Mouse (Mus musculus) stomach, postnatal 0 days (tissue): Measurements from ENCODE around the gene Tbc1d4. TPM values are rescaled to one million over a fixed set of nuclear protein-coding genes. Genes with fewer than 3 reads are reported as not detected.

Source experiments
- ATAC-seq: fragments of 200-750 bp; cut with Nextera tagmentation; 2 replicates; pipeline ENCODE4 v1.8.0; 2017; ENCODE audit not compliant: low FRiP score, low TSS enrichment
- DNase-seq: peaks from one replicate; pipeline ENCODE4 v3.0.0-alpha.2; 2016; ENCODE audit warnings: low spot score
- H3K27ac ChIP-seq: fragments of 300-500 bp; sonication (generic); replicated peaks from 2 replicates; pipeline ENCODE4 v1.5.1; 2014; ENCODE audit warnings: mild to moderate bottlenecking, control low read depth
- H3K27me3 ChIP-seq: fragments of 300-500 bp; sonication (generic); 2 replicates; pipeline ENCODE4 v1.6.1; 2014; ENCODE audit warnings: low read length; ENCODE audit not compliant: control insufficient read depth, insufficient read depth
- H3K36me3 ChIP-seq: fragments of 300-500 bp; sonication (generic); 2 replicates; pipeline ENCODE4 v1.6.1; 2014; ENCODE audit warnings: low read length, mixed read lengths; ENCODE audit not compliant: control insufficient read depth, insufficient read depth
- H3K4me1 ChIP-seq: fragments of 300-500 bp; sonication (generic); replicated peaks from 2 replicates; pipeline ENCODE4 v1.6.1; 2014; ENCODE audit warnings: antibody characterized with exemption; ENCODE audit not compliant: control insufficient read depth, insufficient read depth
- H3K4me2 ChIP-seq: fragments of 300-500 bp; sonication (generic); replicated peaks from 2 replicates; pipeline ENCODE4 v1.6.1; 2014; ENCODE audit warnings: low read depth, mild to moderate bottlenecking, control low read depth, moderate library complexity
- H3K4me3 ChIP-seq: fragments of 300-500 bp; sonication (generic); 2 replicates; pipeline ENCODE4 v1.5.1; 2014; ENCODE audit warnings: low read depth, low read length, control low read depth
- H3K9ac ChIP-seq: fragments of 300-500 bp; sonication (generic); 2 replicates; pipeline ENCODE4 v1.6.1; 2014; ENCODE audit warnings: mild to moderate bottlenecking, low read length, control low read depth, mixed read lengths
- H3K9me3 ChIP-seq: fragments of 300-500 bp; sonication (generic); 2 replicates; pipeline ENCODE4 v1.6.1; 2016; ENCODE audit warnings: low read length; ENCODE audit not compliant: control insufficient read depth
- CTCF ChIP-seq: IDR thresholded peaks from 2 replicates; pipeline ENCODE4 v1.5.1; 2016; ENCODE audit warnings: antibody characterized with exemption, low read depth, mild to moderate bottlenecking, moderate library complexity
- EP300 ChIP-seq: optimal IDR thresholded peaks from 2 replicates; pipeline ENCODE3; 2016; ENCODE audit warnings: antibody characterized with exemption
- WGBS: fragments of 180-500 bp; shearing (Covaris S2); extraction: QIAGEN DNeasy Blood & Tissue Kit; methylation state at CpG from one replicate; pipeline ENCODE4 v1.1.7; 2014; 5-methylcytosine and 5-hydroxymethylcytosine counted together
- polyA plus RNA-seq: library from polyadenylated mRNA; unstranded; fragments of >200 nt; fragmentation: Nextera tagmentation; extraction: Ambion mirVana; gene quantifications from 2 replicates; pipeline ENCODE4 v1.2.1, GENCODE M21; 2015

Gene Tbc1d4
- polyA plus RNA-seq, 1 experiment from 2014 or later: 3.9 TPM

DNA sequence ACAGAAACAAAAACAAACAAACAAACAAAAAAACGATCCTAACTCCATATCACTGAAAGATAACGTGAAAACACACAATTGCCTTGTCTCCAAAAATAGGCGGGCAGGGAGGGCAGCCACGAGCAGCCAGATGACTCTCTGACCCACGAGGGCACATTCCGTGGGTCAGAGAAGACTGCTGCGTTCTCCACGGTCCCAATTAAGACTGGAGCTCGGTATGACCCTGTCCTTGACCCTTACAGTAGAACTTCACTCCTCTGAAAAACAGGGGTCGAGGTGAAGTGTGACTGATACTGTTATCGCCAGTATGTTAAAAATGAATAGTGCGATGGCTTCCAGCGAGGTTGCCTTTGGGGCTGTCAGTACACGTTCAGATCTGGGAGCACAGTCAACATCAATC lies 90.7 kb downstream of the Tbc1d4 start:
- Histone ChIP-seq H3K4me1 (no peaks in the 10 kb centered on the region), H3K4me2 (no peak overlapping the region), H3K9ac (no peak overlapping the region), H3K9me3 (no peaks in the 10 kb centered on the region), H3K4me3 (no peak overlapping the region), H3K27me3 (no peaks in the 10 kb centered on the region), H3K27ac (no peak overlapping the region), H3K36me3 (no peaks in the 10 kb centered on the region)
- no peak for ATAC-seq
- TF ChIP-seq CTCF (no peak), EP300 (no peak)
- no peak for DNase-seq
- 52% methylated on average over 14 of the region's 14 CpGs for WGBS

DNA sequence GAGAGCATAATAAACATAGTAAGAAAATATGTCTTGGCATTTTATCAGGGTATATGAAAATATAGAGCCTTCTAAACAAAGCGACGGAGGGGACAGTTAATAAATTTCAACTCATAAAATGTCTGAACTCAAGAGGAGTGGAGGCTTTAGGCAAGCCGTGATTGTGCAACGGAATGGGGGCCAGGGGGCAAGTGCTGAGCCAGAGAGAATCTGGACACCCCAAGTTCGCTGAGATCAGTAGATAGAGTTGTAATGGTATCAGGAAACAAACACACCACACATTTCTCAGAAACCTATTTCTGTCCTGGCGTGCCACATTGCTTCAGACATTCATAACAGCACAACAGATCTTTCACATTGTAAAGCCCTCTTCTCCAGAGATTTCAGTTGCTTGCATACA lies 91.2 kb downstream of the Tbc1d4 start:
- no peaks in the 10 kb centered on the region for H3K9me3 ChIP-seq
- no peaks in the 10 kb centered on the region for H3K36me3 ChIP-seq
- ATAC-seq (no peak), DNase-seq (no peak)
- WGBS: 64% methylated on average over 6 of the region's 6 CpGs
- no peak overlapping the region for H3K4me2 ChIP-seq
- no peak overlapping the region for H3K4me3 ChIP-seq
- no peak overlapping the region for H3K9ac ChIP-seq
- no peaks in the 10 kb centered on the region for H3K27me3 ChIP-seq
- H3K27ac ChIP-seq: no peak overlapping the region
- TF ChIP-seq EP300 (no peak), CTCF (no peak)
- no peaks in the 10 kb centered on the region for H3K4me1 ChIP-seq

DNA sequence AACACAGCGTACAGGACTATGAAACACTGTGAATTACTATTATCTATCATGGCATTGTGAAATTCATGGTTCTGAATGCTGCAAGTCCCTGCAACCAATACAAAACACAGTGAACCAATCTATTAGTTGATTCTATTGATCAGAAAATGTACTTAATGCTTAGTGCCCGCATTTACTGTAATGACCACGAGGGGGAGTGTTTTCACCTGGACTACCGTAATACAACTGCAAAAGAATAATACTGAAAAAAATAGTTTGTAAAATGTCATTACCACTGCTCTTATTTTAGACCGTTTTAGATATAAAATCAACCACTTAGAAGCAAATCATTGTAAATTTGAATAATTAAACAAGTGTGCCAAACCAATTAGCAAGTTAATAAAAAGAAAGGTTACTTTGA lies 91.7 kb downstream of the Tbc1d4 start:
- no peak overlapping the region for H3K4me2 ChIP-seq
- H3K9me3 ChIP-seq: no peaks in the 10 kb centered on the region
- no peak for ATAC-seq
- no peak for TF ChIP-seq EP300
- TF ChIP-seq CTCF: peak; percentile 86
- H3K4me1 ChIP-seq: no peaks in the 10 kb centered on the region
- H3K27ac ChIP-seq: no peak overlapping the region
- H3K4me3 ChIP-seq: no peak overlapping the region
- no peak for DNase-seq
- H3K36me3 ChIP-seq: no peaks in the 10 kb centered on the region
- H3K9ac ChIP-seq: no peak overlapping the region
- 20% methylated on average over 5 of the region's 5 CpGs for WGBS
- H3K27me3 ChIP-seq: no peaks in the 10 kb centered on the region

DNA sequence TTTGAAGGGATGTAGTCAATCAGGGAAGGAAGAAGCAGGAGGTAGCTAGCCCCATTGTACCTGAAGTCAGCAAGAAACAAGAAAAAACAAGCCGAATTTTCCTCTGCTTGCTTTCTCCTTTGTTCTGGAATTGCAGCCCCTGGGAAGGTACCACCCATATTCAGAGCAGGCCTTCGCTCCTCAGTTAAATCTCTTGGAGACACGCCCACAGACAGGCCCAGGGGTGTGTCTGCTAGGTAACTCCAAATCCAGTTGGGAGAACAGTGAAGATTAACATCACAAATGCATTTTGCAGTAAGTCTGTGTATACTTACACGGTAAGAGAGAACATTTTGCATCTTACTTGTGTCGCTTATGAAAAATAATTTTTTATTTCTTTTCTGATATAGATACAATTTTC lies 92.1 kb downstream of the Tbc1d4 start:
- no peak overlapping the region for H3K4me3 ChIP-seq
- no peak overlapping the region for H3K27ac ChIP-seq
- ATAC-seq: no peak
- H3K4me1 ChIP-seq: no peaks in the 10 kb centered on the region
- TF ChIP-seq EP300 (no peak), CTCF (no peak)
- DNase-seq: no peak
- H3K9ac ChIP-seq: no peak overlapping the region
- no peaks in the 10 kb centered on the region for H3K36me3 ChIP-seq
- H3K27me3 ChIP-seq: no peaks in the 10 kb centered on the region
- no peak overlapping the region for H3K4me2 ChIP-seq
- WGBS: 34% methylated on average over 5 of the region's 5 CpGs
- no peaks in the 10 kb centered on the region for H3K9me3 ChIP-seq

DNA sequence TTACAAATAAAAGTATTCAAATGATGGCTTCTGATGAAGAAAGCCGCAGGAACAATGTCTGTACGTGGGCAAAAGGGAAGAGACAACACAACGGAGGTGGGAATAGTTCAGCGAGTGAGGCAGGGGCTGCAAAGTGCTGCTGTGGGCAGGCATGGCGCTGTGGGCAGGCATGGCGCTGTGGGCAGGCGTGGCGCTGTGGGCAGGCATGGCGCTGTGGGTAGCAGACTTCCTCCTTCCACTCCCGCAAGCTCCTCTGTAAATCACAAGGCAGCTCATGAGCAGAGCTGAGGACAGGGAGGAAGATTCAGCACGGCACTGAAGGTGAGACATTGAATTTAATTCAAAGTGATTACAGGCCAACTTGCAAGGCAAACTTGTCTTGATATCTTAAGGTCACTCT lies 93.0 kb downstream of the Tbc1d4 start:
- H3K4me1 ChIP-seq: no peaks in the 10 kb centered on the region
- 93% methylated on average over 11 of the region's 11 CpGs for WGBS
- ATAC-seq (no peak), DNase-seq (no peak)
- no peaks in the 10 kb centered on the region for H3K27me3 ChIP-seq
- TF ChIP-seq CTCF (no peak), EP300 (no peak)
- no peak overlapping the region for H3K9ac ChIP-seq
- no peaks in the 10 kb centered on the region for H3K36me3 ChIP-seq
- H3K4me3 ChIP-seq: no peak overlapping the region
- no peaks in the 10 kb centered on the region for H3K9me3 ChIP-seq
- H3K4me2 ChIP-seq: no peak overlapping the region
- H3K27ac ChIP-seq: no peak overlapping the region

DNA sequence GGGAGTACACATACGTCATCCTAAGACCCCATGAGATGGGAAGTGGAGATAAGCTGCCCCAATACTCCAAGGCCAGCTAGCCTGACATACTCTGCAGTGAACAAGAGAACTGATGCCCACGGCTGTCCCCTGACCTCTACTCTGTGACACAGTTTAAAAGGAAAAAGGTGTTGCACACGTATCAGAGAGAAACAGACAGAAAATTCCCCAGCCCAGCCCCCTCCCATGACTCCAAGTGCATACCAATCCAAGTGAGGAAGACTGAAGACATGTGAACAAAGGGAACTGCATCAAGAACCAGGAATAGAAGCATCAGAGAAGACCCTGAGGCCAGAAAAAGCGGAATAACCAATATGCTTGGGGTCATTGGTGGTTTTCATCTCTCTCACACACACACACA lies 93.7 kb downstream of the Tbc1d4 start:
- Histone ChIP-seq H3K9me3 (no peaks in the 10 kb centered on the region), H3K27ac (no peak overlapping the region), H3K4me2 (no peak overlapping the region), H3K27me3 (no peaks in the 10 kb centered on the region), H3K9ac (no peak overlapping the region), H3K4me1 (no peaks in the 10 kb centered on the region), H3K4me3 (no peak overlapping the region), H3K36me3 (no peaks in the 10 kb centered on the region)
- TF ChIP-seq CTCF (no peak), EP300 (no peak)
- DNase-seq (no peak), ATAC-seq (no peak)
- 74% methylated on average over 4 of the region's 4 CpGs for WGBS
